Mouse (Mus musculus): ENCODE measurements around the gene Sox5. TPM values are rescaled to one million over a fixed set of nuclear protein-coding genes. Genes with fewer than 3 reads are reported as not detected.
A peak's percentile ranks its signal among the peaks of the same experiment; 100 is the strongest.

The Sox5 gene
- polyA plus RNA-seq, 1 experiment from 2014 or later = 23.4 TPM

DNA sequence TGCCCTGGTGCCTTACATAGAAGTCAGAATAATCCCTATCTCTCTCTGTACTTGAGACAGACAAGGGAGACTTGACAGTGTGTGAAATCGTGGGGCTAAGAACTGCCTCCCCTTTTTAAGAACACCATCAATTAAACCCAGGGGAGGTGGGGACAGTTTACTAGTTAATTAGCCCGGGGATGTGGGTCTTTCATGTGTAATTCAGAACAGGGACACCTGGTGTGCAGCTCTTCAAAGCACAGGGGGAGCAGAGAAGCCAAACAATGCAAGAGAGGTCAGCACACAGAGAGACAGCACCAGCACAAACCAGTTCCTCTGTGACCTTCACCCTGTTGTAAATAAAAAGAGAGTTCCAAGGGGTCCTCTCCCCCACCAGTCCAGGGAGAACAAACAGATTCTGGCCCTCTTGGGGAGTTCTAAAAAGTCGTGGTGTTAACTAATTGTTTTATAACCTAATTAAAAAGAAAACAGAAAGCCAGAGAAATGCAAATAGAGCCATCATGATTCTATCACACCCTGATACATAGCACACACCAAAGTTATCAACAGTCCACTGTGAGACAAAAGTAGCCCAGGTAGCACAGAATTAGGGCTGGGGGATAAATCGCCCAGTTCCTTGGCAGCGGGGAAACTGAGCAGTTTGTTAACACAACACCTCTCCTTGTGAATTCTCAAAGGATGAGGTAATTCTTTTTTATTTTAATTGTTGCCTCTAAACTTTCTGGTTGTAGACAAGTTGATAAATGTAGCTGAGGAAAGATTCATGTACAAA is 420.3 kb downstream of the Sox5 start:
- no peaks in the 10 kb centered on the region for H3K9me3 ChIP-seq (replicated peaks; ENCODE audit: control insufficient read depth, low read length)
- H3K4me3 ChIP-seq (ENCODE audit: low read depth, low read length) = no peak overlapping the region
- 0 out of 2 replicates have a peak, but pooled peaks cover 3% of the 10 kb centered on the region for H3K4me1 ChIP-seq (ENCODE audit: control insufficient read depth, insufficient read depth, low read length)
- H3K9ac ChIP-seq (replicated peaks; ENCODE audit: low read length) = no peak overlapping the region
- no peaks in the 10 kb centered on the region for H3K27me3 ChIP-seq (ENCODE audit: control insufficient read depth, insufficient read depth, low read length)
- WGBS = 18% methylated on average over 5 of the region's 5 CpGs
- no peak for ATAC-seq (replicated peaks; ENCODE audit: insufficient number of reproducible peaks, low FRiP score, low TSS enrichment, low read depth)
- no peak for DNase-seq (ENCODE audit: low spot score)
- no peak overlapping the region for H3K4me2 ChIP-seq (ENCODE audit: low read depth, low read length)
- H3K36me3 ChIP-seq (replicated peaks; ENCODE audit: control insufficient read depth, insufficient read depth, low read depth, low read length) = no peaks in the 10 kb centered on the region
- H3K27ac ChIP-seq (replicated peaks; ENCODE audit: low read depth, low read length) = no peak overlapping the region

DNA sequence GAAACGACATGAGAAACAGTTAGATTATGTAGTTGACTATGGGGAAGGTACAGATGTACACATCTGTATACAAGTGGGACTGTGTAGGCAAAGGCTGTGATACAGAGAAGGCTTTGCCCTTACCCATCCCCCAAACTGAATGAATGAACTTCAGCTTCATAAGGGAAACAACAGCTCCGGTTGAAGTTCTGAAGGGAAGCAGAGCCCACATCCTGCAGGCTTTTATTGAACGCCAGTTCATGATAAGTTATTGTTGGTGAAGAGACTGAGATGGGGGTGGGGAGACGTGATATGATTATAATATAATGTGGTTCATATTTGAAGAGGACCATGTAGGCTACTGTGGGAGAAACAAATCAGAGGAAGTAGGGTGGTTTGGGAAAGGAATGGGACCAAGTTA is 424.7 kb downstream of the Sox5 start:
- DNase-seq (ENCODE audit: low spot score) (no peak), ATAC-seq (replicated peaks; ENCODE audit: insufficient number of reproducible peaks, low FRiP score, low TSS enrichment, low read depth) (no peak)
- H3K4me1 ChIP-seq (ENCODE audit: control insufficient read depth, insufficient read depth, low read length) = 0 out of 2 replicates have a peak, but pooled peaks cover 3% of the 10 kb centered on the region
- no peak overlapping the region for H3K9ac ChIP-seq (replicated peaks; ENCODE audit: low read length)
- no peaks in the 10 kb centered on the region for H3K36me3 ChIP-seq (replicated peaks; ENCODE audit: control insufficient read depth, insufficient read depth, low read depth, low read length)
- H3K9me3 ChIP-seq (replicated peaks; ENCODE audit: control insufficient read depth, low read length) = no peaks in the 10 kb centered on the region
- no peaks in the 10 kb centered on the region for H3K27me3 ChIP-seq (ENCODE audit: control insufficient read depth, insufficient read depth, low read length)
- WGBS = 93% methylated on average over 4 of the region's 4 CpGs
- H3K4me2 ChIP-seq (ENCODE audit: low read depth, low read length) = no peak overlapping the region
- no peak overlapping the region for H3K4me3 ChIP-seq (ENCODE audit: low read depth, low read length)
- H3K27ac ChIP-seq (replicated peaks; ENCODE audit: low read depth, low read length) = no peak overlapping the region

DNA sequence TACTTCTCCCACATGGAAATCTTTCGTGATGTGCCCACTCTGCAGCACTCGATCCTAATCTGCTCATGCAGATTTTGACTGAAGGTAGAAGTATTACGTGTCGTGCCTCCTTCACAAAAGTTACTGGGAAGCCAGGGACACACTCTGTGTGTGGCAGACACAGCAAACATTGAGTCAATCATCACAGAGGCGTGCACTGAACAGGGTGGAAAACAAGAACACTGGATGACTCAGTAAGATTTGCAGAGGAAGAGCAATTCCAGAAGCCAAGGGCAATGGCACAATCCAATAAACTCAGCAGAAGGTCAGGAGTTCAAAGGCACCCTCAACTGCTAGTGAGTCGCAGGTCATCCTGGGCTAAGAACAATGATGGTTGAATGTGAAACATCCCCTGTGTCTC is 430.7 kb downstream of the Sox5 start:
- Histone ChIP-seq H3K36me3 (replicated peaks; ENCODE audit: control insufficient read depth, insufficient read depth, low read depth, low read length) (no peaks in the 10 kb centered on the region), H3K4me2 (ENCODE audit: low read depth, low read length) (no peak overlapping the region), H3K9ac (replicated peaks; ENCODE audit: low read length) (no peak overlapping the region), H3K27ac (replicated peaks; ENCODE audit: low read depth, low read length) (no peak overlapping the region), H3K4me1 (ENCODE audit: control insufficient read depth, insufficient read depth, low read length) (no peaks in the 10 kb centered on the region), H3K9me3 (replicated peaks; ENCODE audit: control insufficient read depth, low read length) (no peaks in the 10 kb centered on the region), H3K27me3 (ENCODE audit: control insufficient read depth, insufficient read depth, low read length) (no peaks in the 10 kb centered on the region), H3K4me3 (ENCODE audit: low read depth, low read length) (no peak overlapping the region)
- 88% methylated on average over 6 of the region's 6 CpGs for WGBS
- no peak for ATAC-seq (replicated peaks; ENCODE audit: insufficient number of reproducible peaks, low FRiP score, low TSS enrichment, low read depth)
- DNase-seq (ENCODE audit: low spot score) = no peak

DNA sequence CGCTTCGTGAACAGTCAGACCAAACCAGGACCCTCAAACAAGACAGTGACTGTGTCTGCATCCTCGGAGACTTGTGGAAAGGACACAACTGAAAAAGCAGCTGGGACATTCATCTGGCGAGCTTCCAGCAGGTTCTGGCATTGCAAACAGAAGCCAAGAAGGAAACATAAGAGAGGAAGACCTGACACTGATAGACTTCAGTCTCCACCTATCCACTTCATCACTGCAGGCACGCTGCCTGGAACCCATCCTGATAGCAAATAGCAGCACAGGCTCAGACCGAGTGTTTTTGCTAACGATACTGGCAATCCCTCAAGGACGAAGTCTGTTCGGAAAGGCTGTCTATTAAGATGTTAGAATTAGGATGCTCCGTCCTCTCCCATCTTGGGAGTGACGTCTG is 438.4 kb downstream of the Sox5 start:
- no peak overlapping the region for H3K4me2 ChIP-seq (ENCODE audit: low read depth, low read length)
- ATAC-seq (replicated peaks; ENCODE audit: insufficient number of reproducible peaks, low FRiP score, low TSS enrichment, low read depth) (no peak), DNase-seq (ENCODE audit: low spot score) (no peak)
- no peaks in the 10 kb centered on the region for H3K4me1 ChIP-seq (ENCODE audit: control insufficient read depth, insufficient read depth, low read length)
- H3K4me3 ChIP-seq (ENCODE audit: low read depth, low read length) = no peak overlapping the region
- no peak overlapping the region for H3K9ac ChIP-seq (replicated peaks; ENCODE audit: low read length)
- no peaks in the 10 kb centered on the region for H3K36me3 ChIP-seq (replicated peaks; ENCODE audit: control insufficient read depth, insufficient read depth, low read depth, low read length)
- no peaks in the 10 kb centered on the region for H3K9me3 ChIP-seq (replicated peaks; ENCODE audit: control insufficient read depth, low read length)
- WGBS = 81% methylated on average over 11 of the region's 11 CpGs
- H3K27me3 ChIP-seq (ENCODE audit: control insufficient read depth, insufficient read depth, low read length) = no peaks in the 10 kb centered on the region
- no peak overlapping the region for H3K27ac ChIP-seq (replicated peaks; ENCODE audit: low read depth, low read length)

DNA sequence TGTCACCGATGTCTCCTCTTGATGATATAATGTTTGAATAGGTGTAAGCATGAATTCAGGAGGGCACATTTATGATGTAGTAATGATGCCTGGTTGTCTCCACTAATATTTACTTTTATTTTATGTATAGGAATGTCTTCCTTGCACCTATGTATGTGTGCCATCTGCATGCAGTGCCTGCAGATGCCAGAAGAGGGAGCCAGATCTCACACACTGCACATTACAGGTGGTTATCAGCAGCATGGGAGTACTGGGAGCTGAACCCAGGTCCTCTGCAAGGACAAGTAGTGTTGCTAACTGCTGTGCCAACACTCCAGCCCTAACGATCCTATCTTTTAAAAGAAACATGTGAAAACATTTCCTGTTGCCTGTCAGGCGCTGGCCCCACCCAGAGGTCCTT is 442.2 kb downstream of the Sox5 start:
- Histone ChIP-seq H3K4me3 (ENCODE audit: low read depth, low read length) (no peak overlapping the region), H3K27me3 (ENCODE audit: control insufficient read depth, insufficient read depth, low read length) (no peaks in the 10 kb centered on the region), H3K36me3 (replicated peaks; ENCODE audit: control insufficient read depth, insufficient read depth, low read depth, low read length) (no peaks in the 10 kb centered on the region), H3K4me2 (ENCODE audit: low read depth, low read length) (no peak overlapping the region), H3K27ac (replicated peaks; ENCODE audit: low read depth, low read length) (no peak overlapping the region), H3K9ac (replicated peaks; ENCODE audit: low read length) (no peak overlapping the region), H3K9me3 (replicated peaks; ENCODE audit: control insufficient read depth, low read length) (no peaks in the 10 kb centered on the region), H3K4me1 (ENCODE audit: control insufficient read depth, insufficient read depth, low read length) (no peaks in the 10 kb centered on the region)
- WGBS = 92% methylated on average over 3 of the region's 3 CpGs
- DNase-seq (ENCODE audit: low spot score) (no peak), ATAC-seq (replicated peaks; ENCODE audit: insufficient number of reproducible peaks, low FRiP score, low TSS enrichment, low read depth) (no peak)

DNA sequence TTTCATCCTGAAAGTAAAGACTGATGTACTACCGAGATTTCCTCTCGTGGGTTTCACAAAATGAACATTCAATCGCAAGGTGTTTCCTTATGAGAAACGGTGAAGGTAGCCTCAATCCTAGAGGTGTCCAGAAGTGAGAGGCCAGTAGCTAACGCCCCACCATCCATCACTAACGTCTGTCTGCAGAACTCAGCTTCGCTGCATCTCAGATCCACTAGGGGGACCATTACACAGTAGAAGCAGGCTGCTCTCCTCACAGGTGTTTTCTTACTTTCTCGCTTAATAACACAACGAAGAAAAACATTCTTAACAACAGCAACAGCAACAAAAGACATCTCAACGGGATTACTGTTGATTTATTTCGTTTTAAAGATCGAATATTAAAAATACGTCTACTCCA is 442.8 kb downstream of the Sox5 start:
- ATAC-seq (replicated peaks; ENCODE audit: insufficient number of reproducible peaks, low FRiP score, low TSS enrichment, low read depth) (no peak), DNase-seq (ENCODE audit: low spot score) (peak; percentile 53)
- H3K9ac ChIP-seq (replicated peaks; ENCODE audit: low read length) = no peak overlapping the region

DNA sequence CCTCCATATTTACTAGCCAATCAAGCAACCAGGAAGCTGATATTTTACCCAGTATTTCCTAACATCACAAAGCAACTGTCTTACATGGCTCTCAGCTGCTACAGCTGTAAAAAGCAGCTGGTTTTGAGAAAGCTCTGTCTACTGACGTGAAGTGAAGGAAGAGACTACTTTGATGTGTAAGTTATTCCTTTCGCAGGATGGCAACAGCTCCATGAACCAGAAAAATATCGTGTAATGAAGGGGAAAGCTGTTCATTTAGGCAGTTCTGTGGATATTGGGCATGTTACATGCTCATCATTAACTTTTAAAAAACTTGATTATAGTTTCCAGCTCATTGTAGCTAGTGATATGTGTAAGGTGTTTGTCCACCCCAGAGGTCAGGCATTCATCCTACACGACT is 443.6 kb downstream of the Sox5 start:
- Histone ChIP-seq H3K4me1 (ENCODE audit: control insufficient read depth, insufficient read depth, low read length) (no peaks in the 10 kb centered on the region), H3K4me2 (ENCODE audit: low read depth, low read length) (no peak overlapping the region), H3K27me3 (ENCODE audit: control insufficient read depth, insufficient read depth, low read length) (no peaks in the 10 kb centered on the region), H3K4me3 (ENCODE audit: low read depth, low read length) (no peak overlapping the region), H3K36me3 (replicated peaks; ENCODE audit: control insufficient read depth, insufficient read depth, low read depth, low read length) (no peaks in the 10 kb centered on the region), H3K9me3 (replicated peaks; ENCODE audit: control insufficient read depth, low read length) (no peaks in the 10 kb centered on the region), H3K9ac (replicated peaks; ENCODE audit: low read length) (no peak overlapping the region), H3K27ac (replicated peaks; ENCODE audit: low read depth, low read length) (no peak overlapping the region)
- ATAC-seq (replicated peaks; ENCODE audit: insufficient number of reproducible peaks, low FRiP score, low TSS enrichment, low read depth) (no peak), DNase-seq (ENCODE audit: low spot score) (no peak)
- 71% methylated on average over 4 of the region's 4 CpGs for WGBS

More for the DNA sequence above, 442.8 kb downstream of the Sox5 start:
- H3K4me2 ChIP-seq (ENCODE audit: low read depth, low read length) = no peak overlapping the region
- H3K27me3 ChIP-seq (ENCODE audit: control insufficient read depth, insufficient read depth, low read length) = no peaks in the 10 kb centered on the region
- WGBS = 74% methylated on average over 13 of the region's 13 CpGs
- H3K36me3 ChIP-seq (replicated peaks; ENCODE audit: control insufficient read depth, insufficient read depth, low read depth, low read length) = no peaks in the 10 kb centered on the region
- H3K27ac ChIP-seq (replicated peaks; ENCODE audit: low read depth, low read length) = no peak overlapping the region
- no peak overlapping the region for H3K4me3 ChIP-seq (ENCODE audit: low read depth, low read length)
- no peaks in the 10 kb centered on the region for H3K4me1 ChIP-seq (ENCODE audit: control insufficient read depth, insufficient read depth, low read length)
- H3K9me3 ChIP-seq (replicated peaks; ENCODE audit: control insufficient read depth, low read length) = no peaks in the 10 kb centered on the region

DNA sequence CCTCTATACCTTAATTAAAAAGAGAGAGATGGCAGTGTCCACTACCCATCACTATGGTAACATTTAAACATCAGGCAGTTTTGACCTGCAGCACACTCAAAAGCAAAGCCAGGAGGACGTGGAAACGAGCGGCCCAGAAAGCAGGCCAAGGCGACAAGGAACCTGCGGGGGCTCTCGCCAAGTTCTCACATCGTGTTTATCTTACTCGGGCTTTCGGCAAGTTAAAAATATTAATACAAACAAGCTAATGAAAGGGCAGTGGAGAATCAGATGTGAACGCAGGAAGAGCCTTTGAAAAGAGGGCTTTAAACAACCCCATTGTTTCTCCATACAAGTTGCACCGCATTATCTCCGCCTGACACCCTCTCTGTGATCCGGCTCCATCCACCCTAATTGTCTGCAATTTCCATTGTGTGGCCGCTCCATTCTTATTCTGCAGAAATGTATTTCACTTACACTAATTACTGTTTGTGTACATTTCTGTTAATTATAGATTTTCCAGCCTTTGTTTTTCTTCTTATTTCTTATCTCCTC is 444.3 kb downstream of the Sox5 start:
- Histone ChIP-seq H3K4me3 (ENCODE audit: low read depth, low read length) (no peak overlapping the region), H3K27me3 (ENCODE audit: control insufficient read depth, insufficient read depth, low read length) (no peaks in the 10 kb centered on the region), H3K4me1 (ENCODE audit: control insufficient read depth, insufficient read depth, low read length) (no peaks in the 10 kb centered on the region), H3K27ac (replicated peaks; ENCODE audit: low read depth, low read length) (no peak overlapping the region), H3K9me3 (replicated peaks; ENCODE audit: control insufficient read depth, low read length) (no peaks in the 10 kb centered on the region), H3K9ac (replicated peaks; ENCODE audit: low read length) (no peak overlapping the region), H3K4me2 (ENCODE audit: low read depth, low read length) (no peak overlapping the region), H3K36me3 (replicated peaks; ENCODE audit: control insufficient read depth, insufficient read depth, low read depth, low read length) (no peaks in the 10 kb centered on the region)
- ATAC-seq (replicated peaks; ENCODE audit: insufficient number of reproducible peaks, low FRiP score, low TSS enrichment, low read depth) (no peak), DNase-seq (ENCODE audit: low spot score) (peak; percentile 9)
- WGBS = 41% methylated on average over 14 of the region's 14 CpGs
